Mouse (Mus musculus) liver, embryonic 11.5 days (tissue): Measurements from ENCODE around the gene Slc31a2. TPM values are rescaled to one million over a fixed set of nuclear protein-coding genes. Genes with fewer than 3 reads are reported as not detected.

Experiments
- ATAC-seq: fragments of 200-750 bp; cut with Nextera tagmentation; replicated peaks from 2 replicates; pipeline ENCODE4 v1.8.0; 2017; ENCODE audit warnings: moderate number of reproducible peaks, mild to moderate bottlenecking, moderate TSS enrichment, moderate library complexity; ENCODE audit not compliant: low FRiP score
- DNase-seq: peaks from one replicate; pipeline ENCODE4 v3.0.0-alpha.2; 2017; ENCODE audit warnings: low spot score
- H3K27ac ChIP-seq: fragments of 300-500 bp; sonication (generic); 2 replicates; pipeline ENCODE4 v1.5.1; 2014; ENCODE audit warnings: mild to moderate bottlenecking, low read depth, low read length, control low read depth
- H3K27me3 ChIP-seq: fragments of 300-500 bp; sonication (generic); replicated peaks from 2 replicates; pipeline ENCODE4 v1.6.1; 2014; ENCODE audit warnings: low read length, mixed read lengths; ENCODE audit not compliant: control insufficient read depth, insufficient read depth
- H3K36me3 ChIP-seq: fragments of 300-500 bp; sonication (generic); 2 replicates; pipeline ENCODE4 v1.6.1; 2014; ENCODE audit warnings: mild to moderate bottlenecking, low read length, moderate library complexity, mixed read lengths; ENCODE audit not compliant: control insufficient read depth, insufficient read depth
- H3K4me1 ChIP-seq: fragments of 300-500 bp; sonication (generic); replicated peaks from 2 replicates; pipeline ENCODE4 v1.6.1; 2014; ENCODE audit warnings: low read length, mixed read lengths; ENCODE audit not compliant: control insufficient read depth, insufficient read depth
- H3K4me2 ChIP-seq: fragments of 300-500 bp; sonication (generic); 2 replicates; pipeline ENCODE4 v1.6.1; 2014; ENCODE audit warnings: mild to moderate bottlenecking, control low read depth, moderate library complexity
- H3K4me3 ChIP-seq: fragments of 300-500 bp; sonication (generic); 2 replicates; pipeline ENCODE4 v1.5.1; 2014; ENCODE audit warnings: low read depth, low read length, control low read depth
- H3K9ac ChIP-seq: fragments of 300-500 bp; sonication (generic); 2 replicates; pipeline ENCODE4 v1.6.1; 2014; ENCODE audit warnings: low read depth, low read length, control low read depth
- H3K9me3 ChIP-seq: fragments of 300-500 bp; sonication (generic); 2 replicates; pipeline ENCODE4 v1.6.1; 2016; ENCODE audit warnings: low read length, inconsistent platforms, mixed read lengths; ENCODE audit not compliant: control insufficient read depth
- WGBS: fragments of 180-500 bp; shearing (Covaris S2); extraction: QIAGEN DNeasy Blood & Tissue Kit; methylation state at CpG from one replicate; pipeline ENCODE4 v1.1.7; 2014; 5-methylcytosine and 5-hydroxymethylcytosine counted together
- polyA plus RNA-seq: library from polyadenylated mRNA; unstranded; fragments of >200 nt; fragmentation: Nextera tagmentation; extraction: Ambion mirVana; gene quantifications from 2 replicates; pipeline ENCODE4 v1.2.1, GENCODE M21; 2014

Slc31a2 gene
- polyA plus RNA-seq, 1 experiment from 2014 or later = 8.4 TPM

GRCm38 (mm10) chr4:62347605-62348328 lies 85.4 kb downstream of the Slc31a2 start:
- 64% methylated on average over 9 of the region's 9 CpGs for WGBS
- peak; percentile 47 for ATAC-seq
- Histone ChIP-seq H3K4me1 (peaks cover 3% of the 10 kb centered on the region; the same call in 1 of the 2 replicates), H3K9me3 (no peaks in the 10 kb centered on the region), H3K27me3 (no peaks in the 10 kb centered on the region), H3K9ac (no peak overlapping the region), H3K36me3 (peaks cover 22% of the 10 kb centered on the region), H3K27ac (peak overlapping the region; percentile 36; the same call in 1 of the 2 replicates), H3K4me3 (no peak overlapping the region), H3K4me2 (no peak overlapping the region; the same call in 1 of the 2 replicates)
- no peak for DNase-seq

Other genes with a start within 250 kb of the Slc31a2 start
- gene Mup20, start 208.4 kb upstream of the Slc31a2 start, polyA plus RNA-seq = not detected in 2 replicates
- not detected in 2 replicates for gene Mup3, start 175.2 kb upstream of the Slc31a2 start, polyA plus RNA-seq
- gene Mup21, start 111.7 kb upstream of the Slc31a2 start, polyA plus RNA-seq = not detected in 2 replicates
- gene Zfp37, start 31.5 kb upstream of the Slc31a2 start, polyA plus RNA-seq = 3.4 and 4.1 TPM in 2 replicates
- gene Fkbp15, start 98.0 kb downstream of the Slc31a2 start, polyA plus RNA-seq = 26.9 and 29.9 TPM in 2 replicates
- gene Slc31a1, start 98.2 kb downstream of the Slc31a2 start, polyA plus RNA-seq = 48.6 and 56.8 TPM in 2 replicates
- 155 and 156 TPM in 2 replicates for gene Cdc26, start 146.1 kb downstream of the Slc31a2 start, polyA plus RNA-seq
- 30.7 and 30.8 TPM in 2 replicates for gene Prpf4, start 146.2 kb downstream of the Slc31a2 start, polyA plus RNA-seq
- gene Rnf183, start 172.7 kb downstream of the Slc31a2 start, polyA plus RNA-seq = not detected in 2 replicates
- gene Wdr31, start 208.3 kb downstream of the Slc31a2 start, polyA plus RNA-seq = 5.2 and 5.3 TPM in 2 replicates
- gene Bspry, start 217.5 kb downstream of the Slc31a2 start, polyA plus RNA-seq = 0.48 and 0.99 TPM in 2 replicates
- 10.1 and 10.9 TPM in 2 replicates for gene Hdhd3, start 240.9 kb downstream of the Slc31a2 start, polyA plus RNA-seq